Mouse (Mus musculus) adrenal gland, adult 18-20 months (tissue): Measurements from ENCODE around the gene Tmem125. TPM values are rescaled to one million over a fixed set of nuclear protein-coding genes. Genes with fewer than 3 reads are reported as not detected.

Source experiments
- total RNA-seq, 2 experiments: library from RNA; stranded (reverse); gene quantifications; 1 replicate in 1 of 2; 2 replicates in 1 of 2; pipeline ENCODE4 v1.2.3; 2021

The Tmem125 gene
- total RNA-seq, 2 experiments from 2014 or later, result not detected

Other genes with a start within 250 kb of the Tmem125 start
- gene Szt2, start 134.8 kb downstream of the Tmem125 start, total RNA-seq, result 10 to 100 TPM; 13.9 to 19.2 TPM
- gene Med8, start 134.7 kb downstream of the Tmem125 start, total RNA-seq, result 10 to 100 TPM; 62.3 to 68.5 TPM
- gene Elovl1, start 116.0 kb downstream of the Tmem125 start, total RNA-seq, result 10 to 100 TPM; 61.2 to 86.0 TPM
- gene Cdc20, start 106.7 kb downstream of the Tmem125 start, total RNA-seq, result 1 to 10 TPM; 1.6 to 2.9 TPM
- gene Mpl, start 86.5 kb downstream of the Tmem125 start, total RNA-seq, result under 1 TPM in 1 of 2 experiments, not detected in 1; 0.22 TPM
- 10 to 100 TPM; 36.1 to 41.7 TPM for gene Tie1, start 54.0 kb downstream of the Tmem125 start, total RNA-seq
- gene 2610528J11Rik, start 17.0 kb downstream of the Tmem125 start, total RNA-seq, result not detected
- not detected for gene Cfap57, start 76.7 kb upstream of the Tmem125 start, total RNA-seq
- gene Ebna1bp2, start 76.8 kb upstream of the Tmem125 start, total RNA-seq, result 10 to 100 TPM; 75.6 to 76.0 TPM
- not detected for gene Olfr62, start 114.9 kb upstream of the Tmem125 start, total RNA-seq
- gene Olfr1342, start 148.7 kb upstream of the Tmem125 start, total RNA-seq, result not detected
- gene Olfr1341, start 159.5 kb upstream of the Tmem125 start, total RNA-seq, result not detected
- gene Olfr1340, start 176.1 kb upstream of the Tmem125 start, total RNA-seq, result not detected
- not detected for gene Olfr1339, start 188.1 kb upstream of the Tmem125 start, total RNA-seq
- not detected for gene Olfr1338, start 214.7 kb upstream of the Tmem125 start, total RNA-seq
- not detected for gene Olfr1337, start 238.5 kb upstream of the Tmem125 start, total RNA-seq